Mouse (Mus musculus) thymus, postnatal 0 days (tissue): ENCODE measurements around the gene Gja5. TPM values are rescaled to one million over a fixed set of nuclear protein-coding genes. Genes with fewer than 3 reads are reported as not detected.

Source experiments
- DNase-seq: peaks from one replicate; pipeline ENCODE4 v3.0.0-alpha.2; 2015; ENCODE audit warnings: low spot score
- polyA plus RNA-seq: library from polyadenylated mRNA; unstranded; fragments of >200 nt; fragmentation: Nextera tagmentation; extraction: Ambion mirVana; gene quantifications from 2 replicates; pipeline ENCODE4 v1.2.1, GENCODE M21; 2015

The Gja5 gene
- 1.5 and 1.8 TPM in 2 replicates for polyA plus RNA-seq

DNA sequence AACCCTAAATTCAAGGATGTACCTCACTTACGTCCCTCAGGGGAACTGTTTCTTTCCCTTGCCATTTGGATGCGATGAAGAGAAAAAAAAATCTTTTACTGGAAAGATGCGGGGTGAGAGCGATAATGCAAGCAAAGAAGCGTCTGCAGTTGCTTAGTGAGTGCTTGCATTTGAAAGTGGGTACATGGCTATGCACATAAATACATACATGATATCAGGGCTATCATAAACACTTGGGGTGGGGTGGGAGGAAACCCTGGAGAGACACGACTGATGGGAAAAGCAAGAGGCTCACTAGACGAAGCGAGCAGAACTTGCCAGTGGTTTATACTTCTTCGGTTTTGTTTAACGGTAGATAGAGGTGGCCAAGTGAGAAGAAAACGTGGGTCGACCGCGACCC lies at the start of gene Gja5:
TSS of gene Gja5 (plus strand) at position 301 of the 400 bp plus-strand sequence.
- no peak for DNase-seq

DNA sequence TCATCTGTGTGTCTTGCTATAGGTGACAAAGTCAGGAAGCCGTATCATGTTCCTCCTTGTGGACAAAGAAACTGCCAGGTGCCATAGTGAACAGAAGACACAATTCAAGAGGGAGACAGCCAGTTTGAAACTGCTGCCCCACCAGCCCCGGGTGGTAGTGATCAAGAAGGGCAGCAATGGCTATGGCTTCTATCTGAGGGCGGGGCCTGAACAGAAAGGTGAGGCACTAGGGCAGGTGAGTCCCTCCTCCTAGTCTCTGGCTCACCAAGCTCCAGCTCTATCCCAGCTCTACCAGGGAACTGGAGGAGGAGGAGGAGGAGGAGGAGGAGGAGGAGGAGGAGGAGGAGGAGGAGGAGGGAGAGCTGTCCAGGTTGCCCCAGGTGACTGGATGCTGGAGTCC lies 48.7 kb upstream of the Gja5 start:
- no peak for DNase-seq

DNA sequence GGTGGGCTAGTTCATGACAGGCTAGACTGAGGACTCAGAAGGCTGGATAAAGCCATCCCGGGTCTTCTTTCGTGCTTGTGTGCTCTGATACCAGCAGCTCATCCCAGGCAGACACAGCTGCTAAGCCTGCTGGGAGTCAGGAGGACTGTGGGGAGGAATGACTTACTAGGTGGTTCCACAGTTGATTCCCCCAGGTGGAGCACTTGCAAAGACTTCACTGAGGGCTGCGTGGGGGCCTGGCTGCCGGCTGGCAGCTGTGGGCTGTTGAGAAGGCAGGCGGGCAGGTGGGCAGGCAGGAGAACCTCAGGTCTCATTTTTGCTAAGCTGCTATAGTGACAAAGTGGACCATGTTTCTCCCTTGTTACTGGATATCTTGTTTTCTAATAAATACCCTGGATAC lies 44.0 kb upstream of the Gja5 start:
- no peak for DNase-seq

DNA sequence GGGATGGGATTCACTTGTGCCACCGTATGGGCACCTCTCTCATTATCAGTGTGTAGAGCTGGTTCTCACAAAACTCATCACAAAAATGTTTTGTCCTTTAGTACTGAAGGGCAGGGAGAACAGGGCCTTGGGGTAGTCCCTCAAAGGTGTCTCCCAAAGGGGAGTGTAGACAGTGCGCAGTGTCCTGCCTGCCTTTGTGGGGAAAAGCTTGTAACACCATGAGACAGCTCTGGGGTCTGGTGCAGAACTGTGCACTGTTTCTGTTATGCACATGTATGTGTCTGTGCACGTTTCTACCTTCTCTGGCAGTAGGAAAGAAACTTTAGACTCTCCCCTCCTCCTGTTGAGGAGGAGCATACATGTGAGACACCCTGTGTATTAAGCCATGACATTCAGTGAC lies 36.6 kb upstream of the Gja5 start:
- no peak for DNase-seq

DNA sequence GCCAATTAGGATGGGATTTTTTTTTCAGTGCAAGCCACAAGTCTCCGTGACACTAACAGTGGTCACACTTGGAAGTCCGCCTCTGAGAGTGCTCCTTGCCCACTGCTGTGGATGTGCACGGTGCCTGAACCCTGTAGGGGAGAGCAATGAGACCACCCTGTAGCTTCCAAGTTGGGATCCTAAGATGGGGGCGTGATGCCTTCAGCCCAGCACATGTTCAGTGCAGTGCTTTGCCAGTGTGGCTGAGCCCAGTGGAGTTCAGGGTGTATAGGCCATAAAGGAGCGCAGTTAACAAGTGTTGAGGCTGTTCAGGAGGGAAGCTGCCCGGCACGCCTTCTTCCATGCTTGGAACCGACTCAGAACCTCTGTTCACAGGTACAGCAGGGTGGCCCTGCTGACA lies 35.9 kb upstream of the Gja5 start:
- DNase-seq: no peak

DNA sequence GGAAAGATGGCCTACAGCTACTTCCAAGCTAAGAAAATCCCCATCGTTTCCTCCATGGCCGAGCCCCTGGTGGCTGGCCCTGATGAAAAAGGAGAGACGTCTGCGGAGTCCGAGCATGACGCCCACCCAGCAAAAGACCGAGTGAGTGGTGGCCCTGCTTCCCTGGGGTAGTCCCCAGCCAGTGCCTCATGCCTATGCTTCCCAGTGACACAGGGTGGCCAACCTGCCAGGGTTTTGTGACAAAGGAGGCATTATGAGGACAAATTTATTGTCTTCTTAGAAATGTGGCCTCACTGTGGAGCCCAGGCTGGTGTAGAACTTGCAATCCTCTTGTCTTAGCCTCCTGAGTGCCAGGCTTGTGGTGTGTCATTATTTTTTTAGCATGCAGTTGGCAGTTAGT lies 35.4 kb upstream of the Gja5 start:
- DNase-seq: no peak

DNA sequence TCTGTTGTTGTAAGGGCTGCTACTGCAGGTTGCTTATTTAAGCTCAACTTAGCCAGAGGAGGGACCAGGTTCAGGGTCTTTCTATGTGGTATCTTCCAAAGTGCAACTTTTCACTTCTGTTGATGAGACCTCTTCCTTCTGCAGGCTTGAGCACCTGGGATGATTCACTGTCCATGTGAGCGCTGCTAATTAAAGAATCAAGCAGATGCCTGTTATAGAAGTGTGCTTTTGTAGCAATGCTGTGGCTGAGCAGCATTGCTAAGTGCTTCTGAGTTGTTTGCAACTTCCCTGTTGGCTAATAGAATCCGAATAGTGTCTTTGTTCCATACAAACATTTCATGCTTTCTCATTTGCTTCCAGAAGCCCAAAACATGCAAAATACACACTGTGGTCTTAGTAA lies 34.2 kb upstream of the Gja5 start:
- DNase-seq: no peak

DNA sequence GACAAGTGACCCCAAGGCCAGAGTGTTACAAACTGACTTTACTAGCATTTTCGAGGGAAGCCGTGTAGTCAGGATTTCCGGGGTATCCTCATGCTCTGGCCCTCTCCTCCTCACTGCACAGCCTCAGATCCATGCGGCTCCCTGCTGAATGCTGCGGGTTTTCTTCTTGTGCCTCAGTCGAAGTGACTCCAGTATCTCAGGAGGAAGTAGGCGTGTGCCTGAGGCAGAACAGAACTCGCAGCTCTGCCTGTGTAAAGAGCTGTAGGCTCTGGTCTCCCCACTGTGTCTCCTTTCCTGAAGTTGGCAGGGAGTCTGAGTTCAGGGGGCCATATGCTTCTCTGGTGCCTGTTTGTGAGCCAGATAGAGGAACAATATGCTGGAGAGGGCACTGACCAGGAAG lies 33.4 kb upstream of the Gja5 start:
- DNase-seq: no peak

DNA sequence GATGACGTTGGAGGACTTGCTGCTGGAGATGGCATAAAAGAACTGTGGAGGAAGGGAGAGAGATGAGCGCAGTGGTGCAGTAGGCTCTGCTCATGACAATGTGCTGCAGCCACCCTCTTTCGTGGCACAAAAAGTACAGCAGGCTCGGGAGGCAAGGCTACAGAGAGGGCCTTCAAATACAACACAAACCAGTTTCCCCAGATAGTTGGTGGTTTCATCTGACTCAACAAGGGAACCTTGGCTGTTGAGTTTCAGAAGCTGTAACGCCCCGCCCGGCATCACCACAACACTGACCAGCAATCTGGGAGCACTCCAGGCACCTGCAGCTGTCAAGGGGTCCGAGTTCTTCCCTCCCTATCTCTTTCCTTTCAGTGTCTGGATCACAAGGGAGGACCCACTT lies 32.0 kb upstream of the Gja5 start:
- DNase-seq: no peak

DNA sequence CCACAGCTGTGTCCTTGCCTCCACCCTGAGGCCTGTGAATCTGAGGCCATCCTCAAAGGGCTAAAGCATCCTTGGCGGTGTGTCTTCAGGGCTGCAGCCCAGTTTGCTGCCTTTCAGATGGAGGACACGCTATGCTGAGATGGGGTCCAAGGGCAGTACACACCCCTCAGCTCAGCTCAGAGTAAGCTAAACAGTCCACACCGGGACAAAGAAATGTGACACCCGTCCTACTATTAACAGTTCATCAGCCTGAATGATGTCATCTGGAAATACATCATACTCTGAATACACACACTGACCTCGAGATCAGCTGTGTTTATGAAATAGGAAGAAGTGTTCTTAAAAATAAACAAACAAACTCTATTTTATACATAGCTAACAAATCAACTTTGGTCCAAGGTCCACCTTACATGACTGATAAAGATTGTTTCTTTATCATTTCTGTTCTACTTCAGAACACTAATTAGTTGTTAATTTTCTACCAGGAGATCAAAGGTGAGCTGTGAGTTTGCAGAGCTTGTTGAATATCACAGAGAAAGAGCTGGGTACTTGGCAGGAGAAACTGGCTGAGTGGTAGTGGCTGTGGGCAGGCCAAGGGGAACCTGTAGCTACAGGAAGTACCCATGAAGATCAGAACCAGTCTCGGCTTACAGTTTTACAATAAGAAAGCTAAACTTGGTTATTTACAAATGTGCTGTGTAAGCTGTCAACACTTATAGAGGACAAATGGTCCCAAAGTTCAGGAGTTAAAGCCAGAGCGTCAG lies 29.5 kb upstream of the Gja5 start:
- no peak for DNase-seq

DNA sequence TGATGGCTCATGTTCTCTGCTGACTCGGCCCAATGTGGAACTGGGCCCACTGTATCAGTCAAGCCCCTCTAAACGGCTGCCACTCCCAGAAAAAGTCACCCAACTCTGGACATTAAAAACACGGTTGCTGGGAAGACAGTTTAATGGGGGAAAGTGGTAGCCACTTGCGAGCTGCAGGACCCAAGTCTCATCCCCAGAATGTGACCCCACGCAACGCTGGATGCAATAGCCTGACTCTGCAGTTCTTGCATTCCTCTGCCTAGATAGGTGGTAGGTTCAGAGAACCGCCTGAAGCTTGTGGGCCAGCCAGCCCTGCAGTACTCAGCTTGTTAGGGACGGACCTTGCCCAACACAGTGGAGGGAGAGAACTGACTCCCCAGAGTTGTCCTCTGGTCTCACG lies 25.0 kb upstream of the Gja5 start:
- no peak for DNase-seq

DNA sequence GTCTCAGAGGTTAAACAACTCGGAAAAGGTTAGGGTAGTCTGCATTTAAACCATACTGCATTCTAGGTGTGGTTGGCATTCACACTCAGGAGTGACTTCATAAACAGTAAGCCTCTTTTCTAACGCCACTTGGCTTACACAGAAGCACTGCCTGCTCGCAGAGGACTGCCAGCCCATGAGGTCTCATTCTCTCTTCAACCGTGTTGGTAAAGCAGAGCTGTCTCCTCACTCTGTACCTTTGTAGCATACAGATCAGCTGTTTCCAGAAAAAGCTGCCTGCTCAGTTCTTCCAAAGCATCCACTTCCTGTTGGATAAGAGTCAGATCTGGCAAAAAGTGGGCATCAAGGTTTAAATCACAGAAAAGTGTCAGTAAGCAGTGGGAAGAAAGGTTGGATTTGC lies 24.1 kb upstream of the Gja5 start:
- no peak for DNase-seq

DNA sequence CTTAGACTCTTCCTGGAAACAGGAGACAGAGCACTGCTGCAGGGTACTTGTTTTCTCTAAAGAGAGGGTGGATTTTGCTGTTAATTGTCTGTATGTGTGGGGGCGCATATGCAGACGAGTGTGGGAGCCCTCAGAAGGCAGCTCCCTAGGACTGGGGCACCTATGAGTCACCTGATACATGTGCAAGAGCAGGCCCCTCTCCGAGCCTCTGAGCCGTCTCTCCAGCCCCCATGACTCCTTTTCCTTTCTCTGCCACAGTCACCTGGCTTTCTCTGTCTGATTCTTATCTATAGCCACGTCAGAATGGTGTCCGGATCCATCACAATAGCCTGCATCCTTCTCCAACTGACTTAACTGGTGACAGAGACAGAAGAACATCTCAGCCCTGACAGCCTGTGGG lies 22.9 kb upstream of the Gja5 start:
- no peak for DNase-seq

DNA sequence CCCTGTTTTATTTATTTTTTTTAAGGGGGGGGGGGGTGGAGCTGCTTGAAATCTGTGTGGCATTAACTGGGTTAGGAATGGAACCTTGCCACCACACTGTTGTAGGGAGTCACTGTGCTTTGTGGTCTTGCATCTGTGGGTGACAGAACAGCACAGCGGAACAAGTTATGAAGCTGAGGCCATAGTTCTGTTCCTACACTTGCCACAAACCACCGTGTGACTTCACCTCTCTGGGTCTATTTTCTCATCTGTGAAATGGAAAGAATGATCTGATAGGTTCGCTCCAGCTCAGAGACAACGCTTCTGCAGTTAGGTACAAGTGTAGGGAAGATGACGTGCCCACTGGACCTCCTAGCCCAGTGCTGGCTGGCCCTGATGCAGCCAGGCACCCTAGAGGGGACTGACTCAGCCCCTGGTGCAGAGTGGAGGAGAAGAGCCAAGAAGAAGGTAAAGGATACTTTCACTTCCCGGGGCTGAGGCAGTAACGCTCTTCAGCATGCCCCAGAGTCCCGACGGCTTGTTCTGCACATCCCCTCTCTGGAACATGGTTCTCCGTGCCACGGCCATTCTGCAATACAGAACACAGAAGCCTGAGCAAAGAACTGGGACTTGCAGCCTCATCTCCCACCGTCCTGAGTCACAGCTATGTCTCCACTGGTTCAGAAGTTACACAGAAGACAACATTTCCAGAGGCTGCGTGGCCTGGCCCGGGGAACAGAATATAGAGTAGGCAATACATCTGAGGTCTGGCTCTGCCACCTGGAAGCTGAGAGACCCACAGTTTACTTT lies 22.2 kb upstream of the Gja5 start:
- DNase-seq: no peak

DNA sequence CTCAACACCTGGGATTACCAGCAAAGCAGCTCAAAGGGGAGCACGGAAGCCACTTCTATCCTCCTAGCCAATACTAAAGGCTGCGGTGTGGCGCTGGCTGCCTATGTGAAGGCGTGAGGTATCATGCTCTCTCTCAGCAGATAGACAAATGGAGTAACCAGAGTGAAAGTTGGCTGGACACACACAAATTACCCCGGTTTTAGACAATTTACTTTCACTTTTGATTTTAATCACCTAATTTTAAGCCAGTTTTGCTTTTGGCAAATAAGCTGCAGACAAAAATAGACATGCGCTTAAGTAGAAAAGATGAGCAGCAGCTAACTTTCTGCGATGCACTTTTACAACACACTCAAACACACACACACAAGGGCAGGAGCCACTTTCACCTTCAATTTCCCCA lies 20.8 kb upstream of the Gja5 start:
- DNase-seq: no peak

DNA sequence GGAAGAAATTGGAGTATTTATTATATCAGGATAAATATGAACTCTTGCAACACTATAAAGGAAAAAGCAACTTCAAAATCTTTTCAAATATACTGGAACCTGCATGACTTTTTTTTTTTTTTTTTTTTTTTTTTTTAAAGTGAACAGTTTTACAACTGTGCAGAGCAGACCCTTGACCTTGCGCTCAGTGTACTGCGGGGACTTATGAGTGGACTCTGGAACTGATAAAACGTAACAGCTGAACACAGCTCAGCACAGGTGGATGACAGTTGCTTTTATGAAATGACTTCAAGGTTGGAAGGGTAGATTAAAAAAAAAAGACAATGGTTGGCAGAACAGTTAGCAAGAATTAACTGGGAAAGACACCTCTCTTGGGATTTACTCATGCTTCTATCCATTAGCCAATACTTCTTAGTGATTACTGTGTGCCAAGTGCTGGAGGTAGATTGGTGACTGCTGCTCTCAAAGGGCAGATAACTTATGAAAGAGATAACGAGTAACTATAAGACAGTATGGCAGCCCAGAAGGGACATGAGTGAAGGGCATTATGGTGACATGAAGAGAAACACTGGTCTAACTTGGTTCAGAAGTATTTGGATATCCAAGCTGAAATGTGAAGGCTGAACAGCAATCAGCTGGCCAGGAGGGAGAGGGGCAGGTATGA lies 2.0 kb upstream of the Gja5 start:
- DNase-seq: no peak

DNA sequence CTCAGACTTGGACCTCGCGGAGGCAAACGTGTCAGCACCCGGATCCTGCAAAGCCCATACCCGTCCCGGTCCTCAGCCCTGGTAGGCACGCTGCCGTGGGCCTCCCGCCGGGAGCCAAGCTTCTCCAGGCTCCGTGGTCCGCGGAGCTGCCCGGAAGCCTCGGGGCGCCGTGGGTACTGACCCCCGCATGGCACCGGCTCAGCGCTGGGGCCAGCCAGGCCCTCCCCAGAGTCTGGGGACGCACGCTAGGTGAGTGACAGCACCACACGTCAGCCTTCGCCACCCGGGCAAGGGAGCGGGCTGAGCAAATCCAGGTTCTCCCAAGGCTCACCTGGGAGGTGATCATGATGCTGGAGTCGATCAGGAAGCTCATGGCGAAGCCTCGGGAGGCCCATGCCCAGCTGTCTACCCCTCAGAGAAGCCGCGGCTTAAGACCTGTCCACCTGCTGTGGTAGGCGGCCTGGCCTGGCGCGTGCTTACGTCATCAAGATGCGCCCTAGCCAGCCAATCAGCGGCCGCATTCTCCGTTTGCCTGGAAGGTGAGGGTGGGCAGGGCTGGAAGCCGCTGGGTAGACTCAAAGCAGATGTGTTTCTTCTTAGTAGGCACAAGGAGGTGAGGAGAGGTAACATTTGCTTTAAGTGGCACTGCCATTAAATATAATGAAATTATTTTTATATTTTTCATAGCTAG lies 503 bp downstream of the Gja5 start, which contains the start of gene Gpr89:
TSS of gene Gpr89 (minus strand) at position 496 of the 691 bp plus-strand sequence.
- DNase-seq: peak; percentile 93

DNA sequence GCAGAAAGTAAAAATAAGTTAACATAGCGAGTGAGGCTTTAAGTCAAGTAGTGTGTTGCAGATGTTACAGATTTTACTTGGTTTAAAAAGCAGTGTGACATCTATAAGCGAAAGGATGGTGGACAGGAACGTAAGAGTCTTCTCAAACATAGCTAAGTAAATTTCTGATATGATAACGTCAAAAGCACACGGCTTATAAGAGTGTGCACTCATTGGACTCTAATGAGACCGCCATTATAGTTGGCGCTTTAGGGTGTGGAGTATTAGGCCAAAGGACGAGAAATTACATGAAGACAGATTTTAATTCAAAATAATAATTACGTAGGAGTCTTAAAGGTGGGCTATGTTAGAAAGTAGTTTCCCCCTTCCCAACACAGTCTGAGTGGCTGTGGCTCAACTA lies 1.1 kb downstream of the Gja5 start:
- DNase-seq: no peak

DNA sequence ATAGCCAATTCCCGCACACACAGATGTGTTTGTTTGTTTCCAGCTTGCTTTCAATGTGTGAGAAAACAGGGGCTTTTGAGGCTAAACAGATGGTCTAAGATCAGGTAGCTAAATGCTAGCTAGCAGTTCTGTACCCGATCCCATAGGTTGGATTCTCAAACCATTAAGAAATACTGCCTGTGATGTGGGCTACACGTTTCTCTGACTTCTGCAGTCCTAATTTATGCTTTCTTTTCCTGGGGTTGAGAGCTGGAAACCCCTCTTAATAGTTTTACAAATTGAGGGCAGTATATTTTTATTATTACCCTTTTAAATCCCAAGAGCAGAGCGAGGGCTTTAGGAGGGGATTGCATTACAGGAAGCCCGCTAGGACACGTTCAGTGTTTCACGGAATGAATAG lies 16.5 kb downstream of the Gja5 start:
- no peak for DNase-seq

DNA sequence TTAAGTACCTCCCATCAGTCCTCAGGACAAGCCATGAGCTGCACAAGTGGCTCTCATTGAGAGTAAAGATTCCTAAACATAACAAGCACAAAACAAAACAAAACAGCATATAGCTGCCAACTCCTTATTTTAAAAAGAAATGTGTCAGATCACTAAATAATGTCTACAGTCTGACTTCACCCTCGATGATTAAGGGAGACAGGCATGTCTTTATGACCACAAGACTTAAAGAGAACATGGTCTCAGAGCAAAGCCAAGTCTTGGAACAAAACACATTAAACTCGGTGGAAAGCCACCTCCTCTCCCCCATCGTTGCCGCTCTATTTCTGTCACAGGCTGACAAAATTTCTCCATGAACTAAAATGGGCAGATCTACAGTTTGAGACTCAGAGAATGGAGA lies 20.1 kb downstream of the Gja5 start:
- no peak for DNase-seq

DNA sequence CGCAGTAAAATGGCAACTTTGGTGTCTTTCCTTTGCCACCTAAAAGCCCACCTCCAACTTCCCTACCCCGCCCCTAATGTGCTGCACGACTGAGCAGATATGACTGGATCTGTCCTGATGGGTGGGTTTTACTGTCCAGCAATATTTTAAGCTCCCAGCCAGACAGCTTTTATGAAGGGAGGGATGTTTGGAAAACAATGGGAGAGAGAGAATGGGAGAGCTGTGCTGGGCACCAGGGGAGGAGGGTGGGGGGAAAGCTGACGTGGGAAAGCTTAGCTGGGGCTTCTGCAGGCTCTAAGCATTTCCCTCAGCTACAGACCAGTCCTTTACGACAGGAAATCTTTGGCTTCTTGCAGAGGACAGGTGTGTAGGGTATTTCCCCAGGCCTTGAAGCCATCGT lies 21.4 kb downstream of the Gja5 start, which contains the start of gene Gja8:
TSS of gene Gja8 (minus strand) at position 101 of the 400 bp plus-strand sequence.
- DNase-seq: no peak

DNA sequence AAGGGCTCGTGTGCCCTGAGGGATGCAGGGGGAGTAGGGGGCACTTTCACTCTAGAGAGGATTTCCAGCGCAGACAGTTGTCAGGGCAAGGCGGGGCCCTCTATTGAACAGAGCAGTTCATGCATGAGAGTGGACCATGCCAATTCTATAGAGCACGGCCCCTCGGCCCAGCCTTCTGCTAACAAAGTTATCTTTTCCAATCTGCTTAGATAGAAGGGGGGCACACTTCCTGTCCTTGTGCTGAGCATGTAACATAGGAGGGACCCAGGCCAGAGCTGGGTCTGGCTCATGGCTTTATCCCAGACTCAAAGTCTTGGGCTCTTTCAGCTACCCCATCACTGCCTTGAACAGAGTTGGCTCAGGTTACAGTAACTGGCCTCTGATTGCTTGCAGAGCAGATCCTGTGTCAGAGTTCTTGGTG lies 26.8 kb downstream of the Gja5 start:
- DNase-seq: no peak
